Mouse (Mus musculus): ENCODE measurements at regions not wholly inside any gene's neighbourhood (a gene's known extent, or its start where the extent isn't known, plus 50 kb on each side); places are given as distances from the start of the nearest gene placed in this dataset.

DNA sequence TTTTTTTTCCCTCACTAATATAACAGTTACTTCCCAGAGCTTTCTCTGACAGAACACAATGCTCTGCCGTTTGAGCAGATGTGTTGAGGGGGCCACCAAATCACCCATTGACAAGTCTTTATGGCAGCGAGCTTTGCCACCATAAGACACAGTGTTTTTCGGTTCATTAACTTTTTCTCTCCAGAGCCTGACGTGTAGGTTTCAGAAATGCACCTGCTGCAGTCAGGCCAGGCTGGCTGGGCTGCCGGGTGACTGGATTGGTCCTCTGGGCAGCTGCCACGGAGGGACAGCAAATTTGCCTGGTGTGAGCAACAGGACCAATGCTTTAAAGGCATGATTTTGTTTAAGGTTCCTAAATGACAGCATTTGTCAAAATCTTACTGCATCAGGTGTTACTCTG is 55.8 kb downstream of the Adra2a start:
- no peak for TF ChIP-seq CTCF (IDR thresholded peaks at IDR 0.05; ENCODE audit: borderline replicate concordance, extremely low read depth, insufficient read depth, insufficient read length)
- TF ChIP-seq POLR2A (IDR thresholded peaks at IDR 0.05; ENCODE audit: borderline replicate concordance, extremely low read depth, insufficient read depth, insufficient read length, poor library complexity, severe bottlenecking): no peak
